Mouse (Mus musculus) frontal cortex, postnatal 10 days (tissue): Measurements from ENCODE around the gene Ippk.

ENCODE experiments used
- DNase-seq, 2 experiments: peaks; one replicate each; pipeline ENCODE4 v3.0.0; 2022; ENCODE audit warnings: low spot score in 2 of 2, mixed read lengths in 1 of 2

Gene Ippk

DNA sequence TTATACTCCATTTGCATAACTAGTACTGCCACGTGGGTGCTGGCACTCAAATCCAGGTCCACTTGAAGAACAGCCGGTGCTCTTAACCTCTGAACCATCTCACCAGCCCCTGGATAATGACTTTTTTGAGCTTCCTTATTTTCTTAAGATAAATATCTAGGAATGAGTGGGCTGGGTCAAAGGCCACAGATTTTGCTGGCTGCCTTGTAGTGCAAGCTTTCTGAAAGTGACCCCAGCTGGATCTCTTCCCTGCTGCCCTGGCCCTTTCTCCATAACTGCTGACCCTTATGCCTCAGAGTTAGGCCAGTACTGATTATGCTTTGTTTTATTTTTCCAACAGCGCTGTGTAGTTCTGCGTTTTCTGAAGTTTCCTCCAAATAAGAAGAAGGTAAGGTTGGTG is 9.5 kb downstream of the Ippk start:
- no peak for DNase-seq

- no peak for DNase-seq
Measured at GRCm38 (mm10) chr13:49433268-49434029, 12.4 kb downstream of the Ippk start.

GRCm38 (mm10) chr13:49435745-49436144 is 14.7 kb downstream of the Ippk start:
- no peak for DNase-seq

DNA sequence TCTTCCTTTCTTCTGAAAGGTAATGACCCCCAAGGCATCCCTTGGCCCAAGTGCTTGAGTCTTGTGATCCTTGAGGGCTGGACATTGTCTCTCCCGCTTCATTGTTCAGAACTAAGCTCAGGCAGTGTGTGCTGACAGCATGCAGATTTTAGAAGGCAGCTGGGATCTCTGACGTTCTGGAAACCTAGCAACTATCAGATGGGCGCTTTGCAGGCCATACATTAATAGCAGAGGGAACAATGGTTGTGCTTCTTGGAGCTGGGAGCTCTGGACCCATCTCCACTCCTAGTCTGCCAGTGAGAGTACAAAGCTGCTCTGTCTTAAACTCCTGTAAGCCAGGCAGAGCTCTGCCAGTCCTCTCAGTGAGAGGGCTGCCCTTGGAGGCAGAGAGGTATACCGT is 15.1 kb downstream of the Ippk start:
- no peak for DNase-seq

DNA sequence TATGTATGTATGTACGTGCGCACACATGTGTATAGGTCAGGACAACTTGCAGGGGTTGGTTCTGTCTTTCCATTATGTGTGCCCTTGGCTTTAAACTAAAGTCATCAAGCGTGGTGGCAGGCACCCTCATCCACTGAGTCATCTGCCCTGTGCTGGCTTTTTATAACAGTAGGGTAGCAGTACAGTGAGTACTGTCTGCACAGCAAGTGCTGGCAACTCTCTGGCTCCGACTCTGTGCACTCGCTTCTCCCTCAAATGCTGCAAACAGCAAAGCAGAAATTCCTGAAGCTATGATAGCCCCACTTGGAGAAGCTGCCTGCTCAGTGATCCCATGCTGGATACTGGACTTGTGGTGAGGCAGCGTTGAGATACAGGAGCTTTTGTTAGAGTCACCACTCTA is 23.4 kb downstream of the Ippk start:
- no peak for DNase-seq

GRCm38 (mm10) chr13:49449318-49449749 is 28.3 kb downstream of the Ippk start:
- peak; percentile 44 to 74 for DNase-seq

DNA sequence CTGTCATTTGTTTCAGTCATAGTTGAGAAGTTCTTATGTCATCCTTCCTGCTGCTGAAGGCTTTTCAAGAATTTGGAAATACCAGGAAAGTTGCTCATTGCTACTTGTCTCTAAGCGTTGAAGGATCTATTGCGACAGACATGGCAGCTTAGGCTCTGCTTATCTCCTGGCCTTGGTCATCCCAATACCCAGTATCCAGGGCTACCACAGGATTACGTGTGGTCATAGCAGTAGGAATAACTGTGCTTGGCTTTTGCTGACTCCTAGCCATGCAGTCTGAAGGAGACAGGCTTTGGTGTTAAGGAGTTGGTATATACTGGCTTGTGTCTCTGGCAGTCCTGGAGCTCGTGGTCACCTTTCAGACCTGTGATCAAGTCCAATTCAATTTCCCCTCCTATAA is 39.2 kb downstream of the Ippk start:
- DNase-seq, result no peak

DNA sequence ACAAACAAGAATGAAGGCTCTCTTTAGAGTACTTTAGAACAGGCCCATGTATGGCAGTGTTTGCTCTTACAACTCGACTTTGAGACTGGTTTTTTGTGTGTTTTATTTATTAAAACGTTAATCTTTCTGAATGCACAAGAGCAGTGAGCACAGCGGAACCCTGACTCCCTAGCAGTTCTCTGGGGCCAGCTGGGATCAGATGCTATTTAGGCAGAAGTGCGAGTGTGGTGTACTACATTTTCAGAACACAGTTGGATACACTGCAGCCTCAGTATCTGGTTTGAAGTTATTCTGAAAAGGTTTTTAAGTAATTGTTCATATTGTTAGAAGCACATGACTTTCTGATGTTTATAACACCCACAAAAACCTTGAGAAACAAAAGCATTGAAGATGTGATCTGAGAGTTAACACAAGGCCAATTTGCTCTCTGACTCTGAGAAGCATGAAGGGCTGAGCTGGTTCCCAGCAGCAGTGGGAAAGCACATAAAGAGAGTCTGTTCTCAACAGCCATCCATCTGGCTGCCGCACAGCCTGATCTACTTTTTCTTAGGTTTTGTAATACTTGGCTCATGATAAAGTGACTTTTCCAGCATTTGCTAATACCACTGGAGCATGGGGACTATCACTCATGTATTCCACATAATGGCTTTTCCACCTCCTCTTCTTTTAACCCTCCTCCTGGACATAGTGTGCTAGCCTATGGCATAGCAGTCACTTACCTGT is 39.8 kb downstream of the Ippk start:
- no peak for DNase-seq

DNA sequence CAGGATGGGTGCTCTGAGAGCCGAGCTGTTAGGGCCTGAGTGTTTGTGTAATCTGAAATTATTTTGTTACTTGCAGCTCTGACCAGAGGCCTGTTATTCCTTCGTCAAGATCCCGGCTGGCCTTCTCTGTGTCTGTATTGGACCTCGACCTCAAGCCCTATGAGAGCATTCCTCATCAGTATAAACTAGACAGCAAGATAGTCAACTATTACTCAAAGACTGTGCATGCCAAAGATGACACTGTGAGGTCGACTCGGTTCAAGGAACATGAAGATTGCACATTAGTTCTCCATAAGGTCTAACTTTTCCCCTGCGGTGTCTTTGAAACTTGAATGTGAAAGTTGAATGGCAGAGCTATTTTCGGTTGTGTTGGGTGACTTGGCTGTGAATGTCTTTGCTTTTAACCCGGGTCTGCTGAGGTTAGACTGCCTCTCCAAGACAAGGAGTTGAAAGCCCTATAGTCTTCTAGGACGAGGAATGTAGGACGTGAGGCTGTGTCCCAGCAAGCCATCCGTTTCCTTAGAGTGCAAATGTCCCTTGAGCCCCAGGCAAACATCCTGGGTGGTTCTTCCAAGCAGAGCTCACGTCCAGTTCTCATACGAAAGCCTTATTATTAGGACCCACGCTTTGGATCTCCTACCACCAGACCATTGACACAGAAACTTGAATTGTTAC is 40.5 kb downstream of the Ippk start:
- no peak for DNase-seq

DNA sequence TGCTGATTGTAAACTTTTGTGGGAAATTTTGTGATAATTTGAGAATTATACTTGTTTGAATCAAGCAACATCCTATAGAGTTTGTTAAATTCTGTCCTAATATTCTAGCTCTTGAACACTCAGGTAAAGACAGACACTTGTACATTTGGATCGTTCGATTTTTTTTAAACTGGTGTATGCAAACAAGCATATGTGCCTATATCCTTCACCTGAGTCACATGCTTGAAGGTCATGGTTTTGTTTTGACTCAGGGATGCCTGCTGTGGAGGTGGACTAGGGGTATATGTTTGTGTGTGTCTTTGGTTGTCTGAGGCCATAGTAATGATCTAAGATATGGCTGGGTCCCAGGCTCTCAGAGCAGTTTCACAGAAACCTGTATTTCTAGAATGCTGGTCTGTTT is 41.9 kb downstream of the Ippk start:
- DNase-seq, result no peak

- no peak for DNase-seq
Measured at GRCm38 (mm10) chr13:49465875-49466274, 44.8 kb downstream of the Ippk start.

DNA sequence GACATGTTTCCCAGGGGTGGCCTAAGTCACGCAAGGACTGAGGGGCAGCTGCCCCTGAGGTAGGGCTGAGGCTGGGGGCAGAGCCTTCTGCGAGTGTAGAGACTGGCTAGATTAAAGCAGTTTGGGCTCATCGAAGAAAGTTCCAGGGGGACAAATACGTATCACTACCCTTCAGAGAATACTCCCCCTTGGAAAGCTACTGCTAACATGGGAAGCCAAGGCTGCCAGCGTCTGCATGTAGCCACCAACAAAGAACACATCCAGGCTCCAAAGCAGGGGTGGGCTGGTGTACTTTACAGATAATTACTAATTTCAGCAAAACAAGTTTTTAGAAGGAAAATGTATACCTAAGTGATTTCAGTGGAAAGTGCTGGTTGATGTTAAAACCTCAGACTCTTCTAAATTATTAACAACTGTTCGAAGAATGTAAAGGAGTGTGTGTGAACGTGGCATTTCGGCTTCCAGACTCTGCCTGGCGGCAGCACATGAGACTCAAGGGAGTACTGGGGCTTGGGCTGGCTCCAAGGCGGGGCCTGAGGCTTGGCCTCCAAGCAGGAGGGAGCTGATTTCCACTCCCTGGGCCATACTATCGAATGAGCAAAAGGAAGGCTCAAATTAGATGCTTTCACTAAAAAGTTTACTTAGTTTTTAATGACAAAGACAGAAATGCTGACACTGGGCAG is 45.5 kb downstream of the Ippk start:
- DNase-seq, result no peak

DNA sequence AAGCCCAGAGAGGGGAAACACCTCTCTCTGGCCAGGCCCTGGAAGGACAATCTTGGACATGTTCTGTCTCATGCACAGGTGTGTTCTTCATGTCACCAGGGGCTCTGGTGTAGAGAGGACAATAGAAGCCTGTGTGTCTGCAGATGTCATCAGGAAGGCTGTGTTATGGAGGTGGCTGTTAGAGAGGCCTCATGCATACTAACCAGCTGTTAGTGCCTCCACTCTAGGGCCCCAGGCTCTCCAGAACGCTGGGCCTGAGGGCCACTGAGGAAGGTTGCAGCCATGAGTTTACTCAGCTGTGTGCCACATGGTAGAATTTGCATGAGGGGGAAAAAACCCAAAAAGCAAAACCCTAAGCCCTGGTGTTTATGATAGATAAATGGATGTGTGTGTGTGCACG is 46.5 kb downstream of the Ippk start:
- no peak for DNase-seq

DNA sequence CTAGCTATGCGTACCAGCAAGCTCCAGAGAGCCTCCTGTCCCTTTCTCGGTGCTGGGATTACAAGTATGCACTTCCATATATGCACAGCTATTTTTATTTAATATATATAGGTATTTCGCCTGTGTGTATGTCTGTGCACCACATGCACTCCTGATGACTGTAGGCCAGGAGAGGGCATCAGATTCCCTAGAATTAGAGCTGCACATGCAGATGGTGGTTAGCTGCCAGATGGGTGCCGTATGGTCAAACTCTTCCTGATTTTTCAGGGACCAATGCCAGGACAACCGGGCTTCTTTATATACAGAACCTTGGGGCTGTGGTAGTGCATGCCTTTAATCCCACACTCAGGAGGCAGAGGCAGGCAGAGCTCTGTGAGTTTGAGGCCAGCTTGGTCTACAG is 48.0 kb downstream of the Ippk start:
- DNase-seq, result no peak

GRCm38 (mm10) chr13:49470319-49470718 is 49.3 kb downstream of the Ippk start:
- no peak for DNase-seq

- no peak for DNase-seq
Measured at GRCm38 (mm10) chr13:49470806-49471205, 49.8 kb downstream of the Ippk start.

- DNase-seq, result no peak
Measured at GRCm38 (mm10) chr13:49471981-49472675, 51.1 kb downstream of the Ippk start.

- no peak for DNase-seq
Measured at GRCm38 (mm10) chr13:49472676-49473005, 51.6 kb downstream of the Ippk start.

DNA sequence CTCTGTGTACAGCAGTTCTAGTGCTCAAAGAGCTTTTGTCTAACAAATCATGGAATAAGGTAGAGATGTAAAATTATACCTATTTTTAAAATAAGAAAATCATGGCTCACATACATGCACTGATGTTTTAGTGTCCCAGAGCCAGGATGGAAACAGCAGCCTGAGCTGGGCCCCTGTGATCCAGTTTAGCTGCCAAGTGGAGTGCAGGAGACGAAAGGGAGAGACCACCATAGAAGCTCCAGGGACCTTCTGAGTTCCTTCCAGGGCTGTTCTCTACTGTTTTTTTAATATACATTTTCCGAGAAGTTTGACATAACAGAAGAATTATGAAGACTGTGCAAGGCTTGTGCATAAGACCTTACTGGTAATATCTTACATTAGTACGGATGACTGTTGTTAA is 56.8 kb downstream of the Ippk start:
- DNase-seq, result no peak

DNA sequence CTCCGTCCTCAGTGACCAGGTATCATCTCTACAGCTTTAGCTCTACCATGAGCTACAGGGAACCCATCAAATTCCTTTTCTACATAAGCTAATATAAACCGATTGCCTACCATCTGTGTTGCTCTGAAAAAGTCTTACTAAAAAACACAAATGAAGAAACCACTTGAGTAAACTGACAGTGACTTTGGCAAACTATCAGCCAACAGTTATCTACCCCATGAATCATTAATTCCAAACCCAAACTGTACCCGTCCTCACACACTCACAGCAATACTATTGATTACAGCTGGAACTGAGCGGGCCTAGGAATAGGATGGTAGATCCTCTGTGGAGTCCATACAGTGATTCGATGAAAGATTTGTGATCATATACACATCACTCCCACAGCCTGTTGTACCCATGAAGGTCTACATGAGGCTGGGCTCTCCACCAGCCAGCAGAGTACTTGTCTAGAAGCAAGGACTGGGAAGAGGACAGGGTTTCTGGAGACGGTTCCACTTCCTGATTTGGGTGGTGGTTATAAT is 57.9 kb downstream of the Ippk start:
- no peak for DNase-seq

- DNase-seq, result no peak
Measured at GRCm38 (mm10) chr13:49479399-49479798, 58.4 kb downstream of the Ippk start.

- no peak for DNase-seq
Measured at GRCm38 (mm10) chr13:49480057-49480456, 59.0 kb downstream of the Ippk start.
